Mouse (Mus musculus) brain, embryonic 14.5 days (tissue): ENCODE measurements around the gene Tmem54. TPM values are rescaled to one million over a fixed set of nuclear protein-coding genes. Genes with fewer than 3 reads are reported as not detected.

Experiments
- DNase-seq: peaks from one replicate; pipeline ENCODE4 v3.0.0-alpha.2; 2011; ENCODE audit warnings: low read depth
- CTCF ChIP-seq: fragments of 200-500 bp; IDR thresholded peaks from 2 replicates; pipeline ENCODE4 v1.5.1; 2012; ENCODE audit warnings: inconsistent platforms, mild to moderate bottlenecking, moderate library complexity, borderline replicate concordance; ENCODE audit not compliant: insufficient read depth, insufficient read length; ENCODE audit errors: extremely low read depth
- POLR2A ChIP-seq: fragments of 200-500 bp; IDR thresholded peaks from 2 replicates; pipeline ENCODE4 v1.6.1; 2012; ENCODE audit warnings: mild to moderate bottlenecking, inconsistent platforms, borderline replicate concordance; ENCODE audit not compliant: poor library complexity, insufficient read depth, insufficient read length, severe bottlenecking; ENCODE audit errors: extremely low read depth
- polyA plus RNA-seq: library from polyadenylated mRNA; depleted of rRNA; stranded (reverse); fragments of >200 nt; gene quantifications from 2 replicates; pipeline ENCODE4 v1.2.3, GENCODE M21; 2012

The Tmem54 gene
- polyA plus RNA-seq, 1 experiment: 0.42 TPM

DNA sequence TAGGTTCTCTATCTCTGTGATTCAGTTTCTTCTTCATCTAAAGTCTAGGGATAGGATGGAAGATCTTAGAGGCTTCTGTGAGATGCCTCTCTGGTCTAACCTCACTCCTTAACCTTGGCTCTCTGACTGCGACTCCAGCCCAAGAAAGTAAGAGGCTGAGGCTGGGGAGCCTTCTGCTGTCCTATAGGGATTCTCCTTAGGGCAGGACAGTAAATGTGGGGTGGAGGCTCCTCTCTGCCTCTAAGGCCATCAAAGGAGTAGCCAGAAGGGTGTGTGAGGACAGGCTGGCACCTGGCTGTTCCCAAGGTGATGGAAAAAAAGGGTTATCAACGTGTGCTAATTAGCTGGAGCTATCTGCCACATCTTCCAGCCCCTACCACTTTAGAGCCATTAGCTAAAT, 30.3 kb downstream of the Tmem54 start:
- TF ChIP-seq CTCF (no peak), POLR2A (no peak)
- no peak for DNase-seq

DNA sequence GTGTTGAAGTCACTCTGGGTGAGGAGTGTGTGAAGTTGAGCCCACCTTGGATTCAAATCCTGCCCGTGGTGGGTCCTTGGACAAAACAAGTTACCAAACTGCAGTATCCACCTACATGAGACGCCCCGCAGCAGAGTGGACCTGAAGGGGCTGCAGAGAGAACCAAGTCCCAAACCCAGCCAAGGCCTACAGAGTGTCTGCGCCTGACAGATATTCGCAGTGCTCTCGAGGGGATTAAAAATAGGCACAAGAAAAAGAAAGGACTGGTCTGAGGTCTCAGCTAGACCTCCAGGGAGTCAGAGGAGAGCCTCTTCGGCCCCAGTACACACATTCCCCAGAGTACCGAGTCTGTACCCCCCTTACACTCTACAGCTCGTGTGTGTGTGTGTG, 30.8 kb downstream of the Tmem54 start:
- DNase-seq: no peak
- TF ChIP-seq POLR2A (no peak), CTCF (no peak)

DNA sequence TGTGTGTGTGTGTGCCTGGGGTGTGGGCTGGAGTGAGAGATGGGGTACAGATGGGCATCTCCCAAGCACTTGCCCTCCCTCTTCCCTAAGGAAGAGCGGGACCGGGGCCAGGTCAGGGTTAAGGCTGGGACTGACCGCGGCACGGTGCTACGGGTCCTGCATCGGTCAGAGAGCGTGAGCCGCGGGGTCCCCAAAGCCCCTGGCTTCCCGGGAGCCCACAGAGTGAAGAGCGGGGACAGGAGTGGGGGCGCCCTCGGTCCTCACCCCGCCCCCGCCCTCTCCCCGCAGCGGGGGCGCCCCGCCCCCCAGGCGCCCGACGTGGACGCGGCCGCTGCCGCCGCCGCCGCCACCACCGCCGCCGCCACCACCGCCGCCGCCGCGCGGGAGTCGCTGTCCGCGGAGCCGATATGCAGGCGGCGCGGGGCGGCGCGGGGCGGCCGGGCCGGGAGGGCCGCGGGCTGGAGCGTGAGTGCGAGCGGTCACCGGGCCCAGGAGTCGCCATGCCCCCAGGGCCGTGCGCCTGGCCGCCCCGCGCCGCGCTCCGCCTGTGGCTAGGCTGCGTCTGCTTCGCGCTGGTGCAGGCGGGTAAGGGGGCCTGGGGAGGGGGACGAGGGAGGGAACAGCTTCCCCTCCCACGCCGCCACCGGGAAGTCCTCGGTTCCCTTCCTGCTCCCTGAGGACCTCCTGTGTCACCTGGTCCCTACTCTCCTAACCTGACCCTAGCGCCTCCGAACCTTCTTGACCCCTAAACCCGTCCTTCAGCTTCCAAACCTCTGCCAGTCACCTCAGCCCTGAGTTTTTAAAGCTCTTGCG, 31.4 kb downstream of the Tmem54 start, which contains the start of gene Fndc5:
TSS of gene Fndc5 (plus strand) at position 421 of the 813 bp plus-strand sequence.
- TF ChIP-seq POLR2A (no peak), CTCF (no peak)
- DNase-seq: no peak

DNA sequence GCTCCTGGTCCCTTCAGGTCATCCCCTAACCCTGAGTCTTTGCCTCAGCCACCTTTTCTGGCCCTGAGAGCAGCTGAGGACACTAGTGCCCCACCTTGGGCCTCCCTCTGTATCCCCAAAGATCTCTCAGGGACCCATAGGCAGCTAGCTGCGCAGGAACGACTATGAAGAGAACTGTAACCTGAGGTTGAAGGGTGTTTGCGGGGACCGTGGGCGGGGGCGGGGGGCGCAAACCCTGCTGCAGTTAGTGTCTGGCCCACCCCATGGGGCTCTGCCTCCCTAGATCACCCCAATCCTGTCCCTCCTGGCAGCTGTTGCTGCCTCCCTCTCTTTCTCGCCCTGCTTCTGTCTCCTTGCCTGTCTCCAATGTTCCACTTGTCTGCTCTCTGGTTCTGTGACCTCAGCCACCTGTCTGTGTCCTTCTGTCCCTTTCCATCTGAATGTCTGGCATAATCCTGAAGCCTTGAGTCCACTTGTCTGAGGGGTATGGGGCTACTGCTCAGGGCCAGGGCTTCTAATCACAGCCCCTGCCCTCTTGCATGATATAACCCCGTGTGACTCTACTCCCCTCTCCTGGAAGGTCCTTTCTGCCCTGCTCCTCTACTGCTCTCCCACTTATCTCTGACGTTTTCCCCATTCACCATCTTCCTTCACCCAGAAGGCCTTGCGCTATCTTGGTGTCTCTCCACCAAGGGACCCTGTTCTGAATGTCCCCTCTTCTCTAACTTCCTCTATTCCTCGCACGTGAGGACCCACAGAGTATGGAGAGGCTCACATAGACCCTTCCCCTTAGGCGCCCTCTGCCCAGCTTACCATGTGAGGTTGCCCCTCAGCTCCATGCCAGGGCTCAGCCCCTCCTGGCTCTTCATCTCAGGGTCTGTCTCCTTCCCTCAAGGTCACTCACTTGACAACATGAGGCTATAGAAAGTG, 32.3 kb downstream of the Tmem54 start:
- TF ChIP-seq POLR2A: no peak
- DNase-seq: no peak

- TF ChIP-seq CTCF (no peak), POLR2A (no peak)
- no peak for DNase-seq
These were observed 34.3 kb downstream of the Tmem54 start for GRCm38 (mm10) chr4:129139642-129140041.

DNA sequence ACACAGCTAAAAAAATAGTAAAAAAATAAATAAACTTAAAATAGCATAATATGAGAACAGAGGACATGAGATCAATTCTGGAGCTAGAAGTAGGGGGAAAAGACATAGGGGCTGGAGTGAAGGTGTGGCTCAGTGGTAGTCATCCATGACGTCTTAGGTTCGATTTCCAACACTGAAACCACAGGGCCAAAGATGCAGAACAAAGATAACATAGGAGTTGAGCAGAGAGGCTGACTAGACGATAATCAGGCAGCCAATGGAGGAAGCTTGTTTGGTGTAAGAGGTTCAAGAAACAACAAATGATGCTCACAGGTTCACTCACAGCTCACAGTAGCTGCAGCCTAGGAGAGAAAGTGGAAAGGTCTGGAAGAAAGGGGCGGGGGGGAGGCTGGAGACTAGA, 35.5 kb downstream of the Tmem54 start:
- TF ChIP-seq CTCF (no peak), POLR2A (no peak)
- DNase-seq: no peak

DNA sequence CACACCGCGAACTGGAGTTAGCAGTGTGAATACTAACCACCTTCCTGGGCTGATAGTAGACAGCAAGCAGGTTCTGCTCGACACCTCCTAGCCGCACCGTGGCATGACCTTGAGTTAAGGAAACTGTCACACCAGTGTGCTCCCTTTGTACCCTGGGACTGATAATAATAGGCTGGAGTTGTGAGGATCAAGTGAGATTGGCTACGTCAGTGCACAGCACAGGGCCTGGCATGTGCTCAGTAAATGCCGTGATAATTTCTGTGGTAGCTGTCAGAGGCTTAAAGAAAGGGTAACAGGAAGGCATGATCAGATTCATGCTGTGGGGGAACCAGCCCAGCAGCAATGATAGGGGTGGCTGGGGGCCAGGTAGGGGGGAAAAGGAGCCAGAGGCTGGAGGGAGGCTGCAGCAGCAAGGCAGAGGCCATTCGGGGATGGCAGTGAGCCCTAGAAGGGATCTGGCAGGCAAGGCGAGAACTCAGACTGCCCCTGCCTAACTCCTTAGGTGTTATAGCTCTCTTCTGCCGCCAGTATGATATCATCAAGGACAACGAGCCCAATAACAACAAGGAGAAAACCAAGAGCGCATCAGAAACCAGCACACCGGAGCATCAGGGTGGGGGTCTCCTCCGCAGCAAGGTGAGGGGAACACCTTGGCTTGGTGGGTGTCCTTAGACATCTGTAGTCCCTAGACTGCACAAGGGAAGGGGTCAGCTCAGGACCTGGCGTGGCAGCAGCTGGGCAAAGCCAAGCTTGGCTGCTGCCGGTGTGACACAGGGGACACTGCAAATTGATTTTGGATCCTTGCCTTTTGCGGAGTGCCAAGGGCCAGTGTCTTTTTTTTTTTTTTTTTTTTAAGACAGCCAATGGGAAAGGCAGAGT, 36.5 kb downstream of the Tmem54 start:
- peak; percentile 55 for DNase-seq
- TF ChIP-seq CTCF (no peak), POLR2A (no peak)

GRCm38 (mm10) chr4:129142439-129143045, 37.2 kb downstream of the Tmem54 start:
- TF ChIP-seq CTCF: no peak
- TF ChIP-seq POLR2A: no peak
- DNase-seq: no peak

- DNase-seq: no peak
- TF ChIP-seq CTCF (no peak), POLR2A (no peak)
These were observed 38.2 kb downstream of the Tmem54 start for GRCm38 (mm10) chr4:129143509-129143908.
